Mouse (Mus musculus): ENCODE measurements at regions not wholly inside any gene's neighbourhood (a gene's known extent, or its start where the extent isn't known, plus 50 kb on each side); places are given as distances from the start of the nearest gene placed in this dataset.

DNA sequence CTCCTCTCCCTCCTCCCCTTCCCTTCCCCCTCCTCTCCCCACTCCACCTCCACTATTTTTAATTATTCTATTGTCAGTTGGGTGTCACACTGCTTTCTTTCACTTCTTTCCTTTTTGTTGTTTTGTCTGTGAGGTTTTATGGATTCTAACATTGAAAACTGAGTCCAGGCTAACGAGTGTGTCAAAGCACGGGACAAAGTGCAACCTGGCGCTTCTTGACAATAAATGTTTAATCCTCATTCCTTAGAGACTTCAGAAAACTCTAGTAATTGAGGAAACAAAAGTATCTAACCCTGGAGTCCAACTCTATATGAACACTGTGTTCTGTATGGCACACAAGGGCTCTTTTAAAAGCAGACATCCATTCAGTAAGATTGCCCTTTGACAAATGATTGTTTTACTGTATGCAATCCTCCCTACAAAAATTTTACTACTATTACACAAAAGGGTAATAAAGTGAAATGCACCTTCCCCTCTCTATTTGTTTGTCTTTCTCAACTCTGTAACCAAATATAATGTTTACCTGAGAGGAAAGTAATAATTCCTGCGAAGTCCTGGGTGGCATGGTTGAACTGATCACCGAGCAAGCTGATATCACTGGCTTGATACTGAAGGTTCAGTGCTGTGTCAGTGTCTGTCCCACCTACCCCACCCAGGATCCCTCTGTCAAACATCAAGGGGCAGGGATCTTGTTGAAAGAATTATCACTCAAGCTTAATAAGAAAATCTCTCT is 334.1 kb downstream of the Ppargc1a start:
- 74% methylated on average over 5 of the region's 5 CpGs for WGBS
- intact Hi-C loops (cut with DNase I) = no loop called here
- no peaks in the 10 kb centered on the region for H3K27me3 ChIP-seq (ENCODE audit: control insufficient read depth, insufficient read depth, low read length)
- no peak for DNase-seq
- H3K4me1 ChIP-seq (ENCODE audit: control insufficient read depth, insufficient read depth, low read length) = no peaks in the 10 kb centered on the region
- no peak overlapping the region for H3K27ac ChIP-seq
- no peaks in the 10 kb centered on the region for H3K79me2 ChIP-seq (replicated peaks; ENCODE audit: control insufficient read depth, insufficient read depth, low read length)
- H3K36me3 ChIP-seq (ENCODE audit: control insufficient read depth, insufficient read depth, low read length) = no peaks in the 10 kb centered on the region
- H3K4me3 ChIP-seq = no peak overlapping the region
- no peak for TF ChIP-seq POLR2A (IDR thresholded peaks at IDR 0.05; ENCODE audit: insufficient read depth, low read depth, low read length)
- TF ChIP-seq EP300 (IDR thresholded peaks at IDR 0.05; ENCODE audit: insufficient read depth, low read depth, low read length) = no peak
- no peak for TF ChIP-seq CTCF (IDR thresholded peaks at IDR 0.05)
- no peak overlapping the region for H3K9ac ChIP-seq (ENCODE audit: low read depth, low read length)

DNA sequence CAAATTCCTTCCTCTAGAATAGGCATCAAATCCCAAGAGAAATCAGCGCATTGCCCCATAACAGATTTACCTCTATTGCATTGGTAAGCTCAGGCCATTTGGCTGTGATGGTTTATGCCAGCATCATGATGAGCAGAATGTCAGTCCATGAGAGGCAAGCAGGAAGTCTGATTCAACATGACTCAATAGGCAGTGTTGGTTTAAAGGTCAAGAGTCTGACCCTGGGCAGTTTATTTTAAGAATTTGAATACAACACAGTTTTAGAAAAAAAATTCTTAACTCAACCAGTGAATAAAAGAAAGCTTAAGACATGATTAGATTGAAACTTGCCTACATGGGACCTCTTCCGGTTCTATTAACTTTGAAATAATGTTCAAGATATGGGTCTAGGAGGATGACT is 337.7 kb downstream of the Ppargc1a start:
- Histone ChIP-seq H3K27ac (no peak overlapping the region), H3K9ac (ENCODE audit: low read depth, low read length) (no peak overlapping the region), H3K79me2 (replicated peaks; ENCODE audit: control insufficient read depth, insufficient read depth, low read length) (no peaks in the 10 kb centered on the region), H3K4me1 (ENCODE audit: control insufficient read depth, insufficient read depth, low read length) (no peaks in the 10 kb centered on the region), H3K36me3 (ENCODE audit: control insufficient read depth, insufficient read depth, low read length) (no peaks in the 10 kb centered on the region), H3K27me3 (ENCODE audit: control insufficient read depth, insufficient read depth, low read length) (no peaks in the 10 kb centered on the region), H3K4me3 (no peak overlapping the region)
- 91% methylated on average over 2 of the region's 2 CpGs for WGBS
- intact Hi-C loops (cut with DNase I) = no loop called here
- TF ChIP-seq POLR2A (IDR thresholded peaks at IDR 0.05; ENCODE audit: insufficient read depth, low read depth, low read length) (no peak), EP300 (IDR thresholded peaks at IDR 0.05; ENCODE audit: insufficient read depth, low read depth, low read length) (no peak), CTCF (IDR thresholded peaks at IDR 0.05) (no peak)
- DNase-seq = no peak

DNA sequence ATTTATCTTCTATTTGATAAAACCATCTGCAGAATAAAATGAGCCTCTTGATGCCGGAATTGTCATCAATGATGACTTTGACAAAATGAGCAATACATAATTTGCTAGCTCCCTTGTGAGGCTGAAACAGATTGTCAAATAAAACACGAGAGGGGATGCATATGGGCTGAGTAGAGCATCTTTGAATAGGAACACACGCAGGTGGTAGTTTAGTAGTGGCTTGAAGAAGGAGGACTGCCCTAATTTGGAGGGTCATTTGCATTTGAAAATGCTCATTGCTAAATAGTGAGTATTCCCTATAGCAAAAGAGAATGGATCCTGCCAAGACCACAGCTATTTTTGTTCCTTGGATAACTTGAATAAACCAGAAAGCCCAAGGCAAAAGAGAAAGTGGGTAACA is 339.5 kb downstream of the Ppargc1a start:
- H3K4me1 ChIP-seq (ENCODE audit: control insufficient read depth, insufficient read depth, low read length) = no peaks in the 10 kb centered on the region
- 75% methylated on average over 3 of the region's 3 CpGs for WGBS
- no peaks in the 10 kb centered on the region for H3K36me3 ChIP-seq (ENCODE audit: control insufficient read depth, insufficient read depth, low read length)
- H3K27me3 ChIP-seq (ENCODE audit: control insufficient read depth, insufficient read depth, low read length) = no peaks in the 10 kb centered on the region
- H3K79me2 ChIP-seq (replicated peaks; ENCODE audit: control insufficient read depth, insufficient read depth, low read length) = no peaks in the 10 kb centered on the region
- TF ChIP-seq POLR2A (IDR thresholded peaks at IDR 0.05; ENCODE audit: insufficient read depth, low read depth, low read length) (no peak), CTCF (IDR thresholded peaks at IDR 0.05) (no peak), EP300 (IDR thresholded peaks at IDR 0.05; ENCODE audit: insufficient read depth, low read depth, low read length) (no peak)
- H3K27ac ChIP-seq = no peak overlapping the region
- intact Hi-C loops (cut with DNase I) = no loop called here
- H3K4me3 ChIP-seq = no peak overlapping the region
- no peak for DNase-seq
- no peak overlapping the region for H3K9ac ChIP-seq (ENCODE audit: low read depth, low read length)

DNA sequence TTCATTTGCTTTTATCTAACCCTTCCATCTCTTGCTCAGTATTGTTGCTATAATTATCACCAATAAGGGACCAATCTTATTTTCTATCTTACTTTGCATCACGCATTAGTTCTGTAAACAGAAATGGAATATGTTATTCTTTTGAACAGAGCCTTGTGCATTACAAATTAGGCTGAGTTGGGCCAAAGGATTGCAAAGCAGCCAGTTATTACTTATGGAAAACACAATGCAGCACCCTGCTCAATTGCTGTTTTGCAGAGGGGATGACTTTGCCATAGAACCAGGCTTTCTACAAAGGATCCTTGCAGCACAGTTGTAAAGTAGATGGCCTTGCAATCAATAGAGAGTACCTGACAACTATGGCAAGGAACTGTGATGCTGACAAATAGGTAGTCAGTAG is 364.3 kb downstream of the Ppargc1a start:
- no peak overlapping the region for H3K27ac ChIP-seq
- H3K4me3 ChIP-seq = no peak overlapping the region
- H3K36me3 ChIP-seq (ENCODE audit: control insufficient read depth, insufficient read depth, low read length) = no peaks in the 10 kb centered on the region
- H3K9ac ChIP-seq (ENCODE audit: low read depth, low read length) = no peak overlapping the region
- no peak for TF ChIP-seq CTCF (IDR thresholded peaks at IDR 0.05)
- TF ChIP-seq POLR2A (IDR thresholded peaks at IDR 0.05; ENCODE audit: insufficient read depth, low read depth, low read length) = no peak
- TF ChIP-seq EP300 (IDR thresholded peaks at IDR 0.05; ENCODE audit: insufficient read depth, low read depth, low read length) = no peak
- no peaks in the 10 kb centered on the region for H3K27me3 ChIP-seq (ENCODE audit: control insufficient read depth, insufficient read depth, low read length)
- no peaks in the 10 kb centered on the region for H3K4me1 ChIP-seq (ENCODE audit: control insufficient read depth, insufficient read depth, low read length)
- no peaks in the 10 kb centered on the region for H3K79me2 ChIP-seq (replicated peaks; ENCODE audit: control insufficient read depth, insufficient read depth, low read length)
- no peak for DNase-seq
- WGBS = 89% methylated on average over 1 of the region's 1 CpGs
- intact Hi-C loops (cut with DNase I) = no loop called here

DNA sequence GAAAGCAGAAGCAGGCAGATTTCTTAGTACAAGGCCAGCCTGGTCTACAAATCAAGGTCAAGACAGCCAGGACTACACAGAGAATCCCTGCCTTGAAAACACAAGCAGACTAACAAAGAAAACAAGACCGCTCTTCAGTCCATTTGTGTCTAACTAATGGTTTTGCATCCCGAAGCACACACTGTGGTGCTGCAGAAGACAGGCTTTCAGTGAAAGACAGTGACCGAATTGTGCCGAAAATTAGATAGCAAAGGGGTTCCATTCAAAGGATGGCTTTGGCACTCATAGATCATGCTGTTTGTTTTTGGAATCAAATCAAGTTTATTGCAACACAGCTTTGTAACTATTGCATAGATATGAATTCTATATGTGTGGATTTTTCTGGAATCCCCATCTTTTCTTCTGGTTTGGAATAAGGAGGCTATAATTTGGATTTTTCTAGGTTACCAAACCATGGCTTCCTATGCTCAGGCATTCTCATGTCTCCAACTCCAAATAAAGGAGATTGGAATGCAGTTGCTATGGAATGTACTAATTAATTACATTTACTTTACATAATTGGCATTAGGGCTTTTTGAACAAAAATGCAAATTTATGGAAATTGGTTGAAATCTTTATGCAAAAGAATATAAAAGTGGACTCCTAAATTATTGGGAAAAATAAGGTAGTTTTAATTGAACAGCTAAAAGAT is 364.9 kb downstream of the Ppargc1a start:
- Histone ChIP-seq H3K27me3 (ENCODE audit: control insufficient read depth, insufficient read depth, low read length) (no peaks in the 10 kb centered on the region), H3K27ac (no peak overlapping the region), H3K4me1 (ENCODE audit: control insufficient read depth, insufficient read depth, low read length) (no peaks in the 10 kb centered on the region), H3K4me3 (no peak overlapping the region), H3K79me2 (replicated peaks; ENCODE audit: control insufficient read depth, insufficient read depth, low read length) (no peaks in the 10 kb centered on the region), H3K36me3 (ENCODE audit: control insufficient read depth, insufficient read depth, low read length) (no peaks in the 10 kb centered on the region), H3K9ac (ENCODE audit: low read depth, low read length) (no peak overlapping the region)
- WGBS = 84% methylated on average over 4 of the region's 4 CpGs
- TF ChIP-seq POLR2A (IDR thresholded peaks at IDR 0.05; ENCODE audit: insufficient read depth, low read depth, low read length) = no peak
- TF ChIP-seq EP300 (IDR thresholded peaks at IDR 0.05; ENCODE audit: insufficient read depth, low read depth, low read length) = no peak
- no peak for TF ChIP-seq CTCF (IDR thresholded peaks at IDR 0.05)
- no peak for DNase-seq
- intact Hi-C loops (cut with DNase I) = no loop called here

Data from heart, adult 2 months (tissue).